Mouse (Mus musculus): ENCODE results near the gene Usp39.

The Usp39 gene

DNA sequence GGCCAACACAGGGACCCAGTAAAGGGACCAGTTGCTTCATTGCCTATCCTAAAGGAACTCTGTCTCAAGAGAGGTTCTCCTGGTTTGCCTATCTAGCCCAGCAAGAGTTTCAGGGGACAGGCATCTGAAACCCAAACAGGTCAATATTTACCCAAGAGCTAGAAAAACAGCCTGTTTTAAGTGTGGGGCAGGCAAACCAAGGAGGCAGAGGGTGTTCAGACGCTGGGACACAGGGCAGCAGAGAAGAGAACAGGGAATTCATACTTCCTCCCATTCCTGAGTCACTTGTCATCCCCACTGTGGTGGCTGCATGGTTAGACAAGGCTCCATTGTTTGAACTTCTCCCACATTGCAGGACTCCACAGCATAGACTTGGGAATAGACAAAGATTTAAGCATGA is 26.6 kb upstream of the Usp39 start:
- no peak for DNase-seq (ENCODE audit: low read depth, low spot score)

DNA sequence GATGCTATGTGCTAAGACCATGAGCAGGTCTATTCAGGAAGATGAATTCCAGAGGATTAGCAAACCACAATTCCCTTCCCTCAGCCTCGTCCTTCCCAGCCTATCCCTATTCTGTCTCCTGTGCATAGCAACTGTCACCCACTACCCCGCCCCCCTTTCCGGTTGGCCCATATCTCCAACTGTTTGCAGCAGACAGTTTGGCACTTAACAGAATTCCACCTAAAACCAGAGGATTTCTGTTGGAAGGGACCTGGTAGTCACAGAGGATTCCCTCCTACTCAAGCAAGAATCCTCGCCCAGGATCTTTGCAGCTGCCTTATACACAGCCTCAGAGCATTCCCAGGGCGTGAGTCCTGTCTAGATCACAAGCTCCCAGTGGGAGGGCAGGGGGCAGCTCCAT is 26.2 kb upstream of the Usp39 start:
- no peak for DNase-seq (ENCODE audit: low read depth, low spot score)

- DNase-seq (ENCODE audit: low read depth, low spot score): no peak
Measured at GRCm38 (mm10) chr6:72370091-72370490, 25.1 kb upstream of the Usp39 start.

DNA sequence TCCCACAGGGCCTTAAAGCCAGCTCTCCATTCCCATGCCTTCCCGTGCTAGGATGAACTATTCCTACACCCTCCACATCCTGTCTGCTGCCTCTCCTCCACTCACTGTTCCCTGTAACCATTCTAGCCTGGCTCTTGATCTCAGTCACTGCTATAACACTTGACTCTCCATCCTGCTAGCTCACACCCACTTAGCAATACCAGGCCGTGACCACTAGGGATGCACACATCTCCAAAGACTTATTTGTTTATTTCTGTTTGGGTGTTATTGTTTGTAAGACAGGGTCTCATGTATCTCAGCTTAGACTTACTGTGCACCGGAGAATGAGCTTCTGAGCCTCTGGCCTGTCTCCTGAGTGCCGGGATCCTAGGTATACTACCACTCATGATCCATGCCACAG is 24.6 kb upstream of the Usp39 start:
- no peak for DNase-seq (ENCODE audit: low read depth, low spot score)

- no peak for DNase-seq (ENCODE audit: low read depth, low spot score)
Measured at GRCm38 (mm10) chr6:72367460-72367974, 22.5 kb upstream of the Usp39 start.

DNA sequence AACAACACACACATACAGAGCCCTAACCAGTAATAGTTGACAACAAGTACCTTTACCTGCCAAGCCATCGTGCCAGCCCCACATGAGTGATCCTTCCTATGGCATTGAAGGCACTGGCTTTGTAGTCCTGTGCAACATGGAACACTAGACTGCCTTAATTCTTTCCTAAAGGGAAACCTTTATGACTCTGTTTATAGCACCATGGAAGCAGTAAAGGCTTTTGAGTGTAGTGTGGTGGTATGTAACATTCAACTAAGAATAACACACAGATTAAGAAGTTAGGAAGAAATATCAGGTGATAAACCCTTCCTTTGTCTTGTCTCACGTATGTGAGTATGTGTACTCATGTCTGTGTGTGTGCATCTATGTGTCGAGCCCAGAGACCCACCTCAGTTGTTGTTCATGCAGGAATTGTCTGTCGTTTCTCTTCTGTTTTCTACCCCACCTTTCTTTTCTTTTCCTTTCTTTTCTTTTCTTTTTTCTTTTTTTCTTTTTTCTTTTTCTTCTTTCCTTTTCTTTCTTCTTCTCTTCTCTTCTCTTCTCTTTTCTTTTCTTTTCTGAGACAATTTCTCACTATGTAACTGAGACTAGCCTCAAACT is 22.0 kb upstream of the Usp39 start, which contains the start of gene Rnf181:
Rnf181 (minus strand) TSS at position 113 of the 600 bp plus-strand sequence.
- no peak for DNase-seq (ENCODE audit: low read depth, low spot score)

DNA sequence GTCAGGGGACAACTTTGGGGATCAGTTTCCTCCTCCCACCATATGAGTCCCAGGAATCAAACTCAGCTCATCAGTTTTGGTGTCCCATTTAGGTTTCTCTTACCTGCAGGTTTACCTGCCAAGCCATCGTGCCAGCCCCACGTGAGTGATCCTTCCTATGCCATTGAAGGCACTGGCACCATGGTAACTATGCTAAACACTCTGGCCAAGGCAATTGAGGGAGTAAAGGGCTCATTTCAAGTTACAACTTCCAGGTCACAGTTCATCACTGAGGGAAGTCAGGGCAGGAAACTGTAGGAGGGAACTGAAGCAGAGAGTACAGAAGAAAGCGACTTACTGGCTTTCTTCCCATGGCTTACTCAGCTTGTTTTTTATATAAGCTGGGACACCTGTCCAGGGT is 21.3 kb upstream of the Usp39 start:
- no peak for DNase-seq (ENCODE audit: low read depth, low spot score)

DNA sequence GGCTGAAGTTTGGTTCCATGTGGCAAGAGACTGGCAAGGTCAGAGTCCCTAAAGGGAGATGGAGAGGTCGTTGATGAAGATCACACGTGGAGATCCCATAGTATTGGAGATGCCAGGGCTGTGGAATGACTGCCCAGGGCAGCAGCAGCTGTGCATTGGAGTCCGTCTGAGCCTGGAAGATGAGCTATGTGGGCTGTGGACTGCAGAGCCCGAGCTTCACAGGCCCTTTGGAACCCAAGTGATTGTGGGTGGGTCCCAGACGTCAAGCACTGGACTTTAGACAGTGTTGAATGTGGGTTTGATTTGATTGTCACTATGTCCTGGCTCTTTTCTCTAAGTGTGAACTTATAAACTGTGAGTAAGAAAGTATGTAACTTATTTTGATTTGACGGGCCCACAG is 20.0 kb upstream of the Usp39 start:
- DNase-seq (ENCODE audit: low read depth, low spot score): no peak

GRCm38 (mm10) chr6:72364009-72364408 is 19.0 kb upstream of the Usp39 start:
- DNase-seq (ENCODE audit: low read depth, low spot score): no peak

GRCm38 (mm10) chr6:72362132-72363028 is 17.4 kb upstream of the Usp39 start:
- DNase-seq (ENCODE audit: low read depth, low spot score): peak; percentile 91

- DNase-seq (ENCODE audit: low read depth, low spot score): no peak
Measured at GRCm38 (mm10) chr6:72361121-72361551, 16.2 kb upstream of the Usp39 start.

DNA sequence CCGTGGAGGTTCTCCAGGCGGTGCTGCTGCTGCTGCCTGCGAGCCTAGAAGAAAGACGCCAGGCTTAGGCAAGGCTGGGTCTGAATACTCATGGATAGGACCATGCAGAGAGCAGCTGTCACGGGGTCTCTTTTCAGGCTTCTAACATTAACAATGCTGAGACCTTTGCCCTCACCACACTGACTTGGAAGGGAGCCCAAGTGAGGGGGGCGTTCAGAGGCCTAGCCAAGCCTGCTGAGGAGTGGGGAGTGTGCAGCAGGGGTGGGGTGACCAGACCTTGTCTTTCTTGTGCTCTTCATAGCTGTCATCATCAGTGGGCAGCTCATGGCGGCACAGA is 15.6 kb upstream of the Usp39 start:
- no peak for DNase-seq (ENCODE audit: low read depth, low spot score)

GRCm38 (mm10) chr6:72359891-72360598 is 15.1 kb upstream of the Usp39 start:
- DNase-seq (ENCODE audit: low read depth, low spot score): no peak

DNA sequence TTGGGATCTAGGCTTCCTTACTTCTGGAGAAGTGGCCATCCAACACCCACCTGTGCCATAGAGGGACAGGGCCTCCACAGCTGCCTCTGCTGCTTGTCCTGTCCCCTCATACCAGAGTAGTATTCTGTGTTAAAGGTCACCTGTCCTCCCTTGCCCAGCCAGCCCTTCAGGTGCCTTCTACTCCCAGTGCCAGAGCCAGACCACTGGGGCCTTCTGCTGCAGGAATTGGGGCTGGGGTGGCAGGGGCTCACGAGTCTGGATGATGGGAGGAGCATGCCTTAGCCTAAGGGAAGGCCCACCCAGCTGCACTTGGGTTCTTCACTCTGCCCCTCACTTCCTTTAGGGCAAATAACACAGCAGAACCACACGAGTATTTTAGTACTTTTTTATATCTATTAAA is 14.4 kb upstream of the Usp39 start:
- no peak for DNase-seq (ENCODE audit: low read depth, low spot score)

- DNase-seq (ENCODE audit: low read depth, low spot score): no peak
Measured at GRCm38 (mm10) chr6:72358086-72358764, 13.2 kb upstream of the Usp39 start.

DNA sequence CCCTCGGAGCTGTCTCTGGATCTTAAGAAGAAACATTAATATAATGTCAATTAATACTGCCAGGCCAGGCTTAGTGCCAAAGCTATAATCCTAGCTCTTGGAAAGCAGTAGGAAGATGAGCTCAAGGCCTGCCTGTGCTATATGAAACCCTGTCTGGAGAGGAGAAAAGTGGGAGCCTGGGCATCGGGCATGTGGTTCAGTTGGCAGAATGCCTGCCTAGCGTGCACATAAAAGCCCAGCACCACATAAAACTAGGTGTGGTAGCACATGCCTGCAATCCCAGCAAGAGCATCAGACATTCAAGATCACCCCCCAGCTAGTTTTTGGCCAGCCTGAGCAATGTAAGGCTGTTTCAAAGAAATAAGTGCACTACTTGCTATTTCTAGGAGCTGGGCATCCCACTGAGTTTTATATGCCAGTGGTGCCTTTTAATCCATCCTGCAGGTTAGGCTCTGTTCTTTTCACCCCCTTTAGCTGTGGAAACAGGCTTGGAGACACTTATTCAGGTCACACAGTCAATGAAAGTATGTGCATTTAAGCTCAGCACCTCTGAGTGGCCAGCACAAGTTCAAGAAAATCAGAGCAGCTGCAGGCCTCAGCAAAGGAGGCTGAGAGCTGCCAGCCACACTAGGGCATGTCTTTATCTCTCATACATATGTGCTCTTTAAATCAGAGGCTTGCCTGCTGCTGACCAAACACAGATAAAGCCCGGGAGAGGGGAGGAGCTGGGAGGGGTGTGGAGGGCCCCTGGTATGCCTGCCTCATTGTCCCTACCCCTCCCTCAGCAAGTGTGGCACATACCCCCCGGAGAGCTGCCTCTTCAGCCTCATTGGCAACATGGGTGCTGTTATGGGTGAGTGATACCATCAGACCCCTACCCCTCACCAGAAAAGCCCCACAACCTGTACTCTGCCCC is 12.4 kb upstream of the Usp39 start:
- DNase-seq (ENCODE audit: low read depth, low spot score): no peak

DNA sequence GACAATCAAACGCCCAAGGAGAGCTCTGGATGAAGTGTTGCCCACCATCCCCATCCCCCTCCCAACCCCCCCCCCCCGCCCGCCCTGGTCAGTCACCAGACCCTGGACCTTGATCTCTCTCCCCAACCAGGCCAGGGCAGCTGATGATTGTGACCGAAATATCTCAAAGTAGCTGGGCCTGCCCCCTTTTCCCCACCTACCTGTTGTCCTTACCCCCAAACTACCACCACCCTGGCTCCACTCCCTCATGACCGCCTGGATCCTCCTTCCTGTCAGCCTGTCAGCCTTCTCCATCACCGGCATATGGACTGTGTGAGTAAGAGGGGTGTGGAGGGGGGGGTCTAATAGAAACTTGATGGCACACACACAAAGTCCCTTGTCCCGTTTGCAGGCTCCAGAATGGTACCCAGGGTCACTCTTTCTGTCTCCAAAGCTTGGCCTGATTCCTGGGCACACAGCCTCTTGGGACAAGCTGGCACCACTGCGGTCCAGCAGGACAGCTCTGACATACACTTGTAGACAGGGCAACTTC is 11.1 kb upstream of the Usp39 start:
- no peak for DNase-seq (ENCODE audit: low read depth, low spot score)

DNA sequence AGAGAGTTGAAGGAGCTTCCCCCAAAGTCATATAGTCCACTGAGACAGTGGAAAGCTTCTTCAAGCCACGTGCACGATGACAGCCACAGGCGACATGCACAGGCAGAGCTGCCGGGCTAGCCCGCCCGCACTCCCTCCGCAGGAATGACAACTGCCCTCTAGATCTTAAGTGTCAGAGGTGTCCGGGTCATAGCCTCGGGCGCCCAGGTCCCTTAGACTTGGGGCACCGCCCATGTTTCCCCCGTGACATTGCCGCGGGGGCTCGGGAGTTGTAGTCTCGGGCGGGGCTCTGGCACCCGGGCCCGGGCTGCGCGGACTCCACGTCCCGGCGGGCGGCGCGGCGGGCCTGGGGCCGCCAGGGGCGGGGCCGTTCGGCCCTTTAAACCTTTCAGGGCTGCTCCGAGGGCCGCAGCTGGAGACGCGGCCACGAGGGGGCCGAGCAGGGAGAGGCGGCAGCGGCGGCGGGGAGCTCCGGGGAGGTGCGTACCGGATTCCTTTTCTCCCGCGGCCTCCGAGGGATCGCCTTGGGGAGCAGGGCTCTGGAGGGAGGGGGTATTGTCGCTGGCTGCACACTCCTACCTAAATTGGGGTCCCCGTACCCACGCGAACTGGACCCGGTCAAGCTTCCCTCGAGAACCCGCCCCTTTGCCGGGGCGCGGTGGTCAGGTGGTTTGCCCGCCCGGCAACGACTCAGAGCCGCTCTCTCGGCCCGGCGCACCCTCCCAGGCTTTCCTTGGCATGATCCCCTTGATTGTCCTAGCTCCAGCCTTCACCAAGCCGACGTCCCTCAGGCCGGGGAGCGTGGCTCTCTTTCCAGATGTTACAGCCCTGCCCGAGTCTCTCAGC is 10.3 kb upstream of the Usp39 start, which contains the start of gene Tmem150a:
Tmem150a (plus strand) TSS at position 382 of the 846 bp plus-strand sequence.
- peak; percentile 47 for DNase-seq (ENCODE audit: low read depth, low spot score)

GRCm38 (mm10) chr6:72354025-72354424 is 9.0 kb upstream of the Usp39 start:
- no peak for DNase-seq (ENCODE audit: low read depth, low spot score)
